Mouse (Mus musculus): ENCODE results near the gene Ptprg. TPM values are rescaled to one million over a fixed set of nuclear protein-coding genes. Genes with fewer than 3 reads are reported as not detected.

Gene Ptprg
- not detected in 4 replicates for total RNA-seq (2023; ENCODE audit: inconsistent age)

DNA sequence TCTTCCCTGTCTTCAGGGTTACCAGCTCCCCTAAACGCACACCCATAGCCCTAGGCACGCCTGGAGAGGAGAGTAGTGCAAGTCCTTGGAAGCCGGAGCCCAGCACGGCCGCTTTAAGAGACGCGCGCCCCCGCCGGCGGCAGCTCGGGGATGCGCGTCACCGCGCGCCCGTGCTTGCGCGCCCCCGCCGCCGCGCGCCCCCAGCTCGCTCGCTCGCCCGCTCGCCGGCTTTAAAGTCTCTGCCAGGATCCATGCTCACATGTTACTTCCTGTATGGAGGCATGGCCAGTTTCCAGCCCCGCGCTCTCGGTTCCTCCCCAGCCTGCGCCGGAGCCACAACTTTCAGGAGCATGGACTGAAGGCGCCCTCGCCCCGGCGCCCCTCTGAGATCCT is at the start of gene Ptprg:
Gene Ptprg (plus strand): TSS at position 260 of the 393 bp plus-strand sequence.

DNA sequence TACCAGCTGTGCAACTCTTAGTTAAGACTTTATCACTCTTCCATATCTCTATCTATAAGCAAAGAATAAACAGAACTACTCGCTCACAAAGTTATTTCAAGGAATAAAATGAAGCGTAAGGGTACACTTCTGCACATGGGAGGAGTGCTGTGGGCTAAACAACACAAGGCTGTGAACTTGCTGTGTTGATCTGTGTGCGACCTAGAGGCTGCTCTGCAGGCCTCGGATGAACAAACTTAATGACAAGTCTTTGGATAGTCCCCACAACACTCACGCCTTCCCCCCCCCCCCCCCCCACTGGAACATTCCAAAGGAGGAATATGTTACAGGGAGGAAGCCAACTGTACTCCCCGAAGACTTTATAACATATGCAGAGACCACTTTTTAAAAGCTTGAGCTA is 730.3 kb downstream of the Ptprg start, which contains the start of gene Gm49355:
Gene Gm49355 (plus strand): TSS at position 336 of the 400 bp plus-strand sequence.

GRCm38 (mm10) chr14:12284141-12284912 is 731.0 kb downstream of the Ptprg start, which contains the start of gene 3830406C13Rik:
Gene 3830406C13Rik (plus strand): TSS chr14:12284173.

Other genes with a start within 250 kb of the Ptprg start
- not detected in 4 replicates for gene Gm3839, start 196.8 kb upstream of the Ptprg start, total RNA-seq (2023; ENCODE audit: inconsistent age)

All from B cell, adult (primary cell).